Mouse (Mus musculus): ENCODE data around the gene St6galnac5.
"Not testable (repeated sequence)": the region's sequence is repeated elsewhere in the genome, so short reads cannot be mapped to it uniquely, and the experiment has no call there.

St6galnac5 gene

GRCm38 (mm10) chr3:152788301-152788953, 193.6 kb downstream of the St6galnac5 start:
- not testable (repeated sequence) for DNase-seq (ENCODE audit: low spot score in 2 of 2)

GRCm38 (mm10) chr3:152784353-152784752, 197.7 kb downstream of the St6galnac5 start:
- not testable (repeated sequence) for DNase-seq (ENCODE audit: low spot score in 2 of 2)

- DNase-seq (ENCODE audit: low spot score in 2 of 2) = peak; percentile 62 to 87
Observed at GRCm38 (mm10) chr3:152783792-152784191, 198.3 kb downstream of the St6galnac5 start.

- no peak for DNase-seq (ENCODE audit: low spot score in 2 of 2)
Observed at GRCm38 (mm10) chr3:152779819-152780218, 202.2 kb downstream of the St6galnac5 start.

- no peak for DNase-seq (ENCODE audit: low spot score in 2 of 2)
Observed at GRCm38 (mm10) chr3:152776872-152777540, 205.0 kb downstream of the St6galnac5 start.

- DNase-seq (ENCODE audit: low spot score in 2 of 2) = no peak
Observed at GRCm38 (mm10) chr3:152776363-152776762, 205.7 kb downstream of the St6galnac5 start.

GRCm38 (mm10) chr3:152770056-152770455, 212.0 kb downstream of the St6galnac5 start:
- DNase-seq (ENCODE audit: low spot score in 2 of 2) = no peak

GRCm38 (mm10) chr3:152767485-152767884, 214.6 kb downstream of the St6galnac5 start:
- DNase-seq (ENCODE audit: low spot score in 2 of 2) = no peak
